In the genomic region with DNA sequence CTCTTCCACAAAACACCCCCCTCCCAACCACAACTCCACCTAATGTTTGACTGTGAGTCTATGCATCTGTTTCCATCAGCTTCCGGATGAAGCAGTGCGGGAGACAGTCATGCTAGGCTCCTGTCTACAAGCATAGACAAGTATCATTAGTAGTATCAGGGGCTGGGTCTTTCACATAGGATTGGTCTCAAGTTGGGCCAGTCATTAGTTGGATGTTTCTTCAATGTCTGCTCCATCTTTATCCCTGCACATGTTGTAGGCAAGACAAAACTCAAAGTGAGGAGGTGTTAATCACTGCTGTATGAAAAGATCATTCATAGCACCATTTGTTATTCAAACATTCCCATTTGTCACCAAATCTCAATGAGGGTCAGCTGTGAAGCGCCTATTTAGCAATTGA, we compare ENCODE assay signal across 18 mouse cellular contexts. TPM values are rescaled to one million over a fixed set of nuclear protein-coding genes. Genes with fewer than 3 reads are reported as not detected.
"Had no signal": no experiment of that assay in that cellular context is flagged by ENCODE, and none has a peak within 500 bp of the region (broad histone marks: within the 10 kb centered on the region; RNA-seq: fewer than 3 reads in every experiment).

No protein-coding gene starts in this region.

- H3K9ac ChIP-seq: lung, embryonic 15.5 days; midbrain, embryonic 13.5 days; midbrain, embryonic 15.5 days; neural tube, embryonic 12.5 days; stomach, embryonic 15.5 days had no signal

- H3K4me1 ChIP-seq: lung, embryonic 15.5 days; megakaryocyte, embryonic 14.5 days; midbrain, embryonic 13.5 days; midbrain, embryonic 15.5 days; neural tube, embryonic 12.5 days; stomach, embryonic 15.5 days had no signal

- H3K9me3 ChIP-seq: lung, embryonic 15.5 days; midbrain, embryonic 13.5 days; midbrain, embryonic 15.5 days; neural tube, embryonic 12.5 days; stomach, embryonic 15.5 days had no signal

- H3K4me3 ChIP-seq: lung, embryonic 15.5 days; megakaryocyte, embryonic 14.5 days; midbrain, embryonic 13.5 days; midbrain, embryonic 15.5 days; neural tube, embryonic 12.5 days; stomach, embryonic 15.5 days had no signal

- H3K4me2 ChIP-seq: lung, embryonic 15.5 days; midbrain, embryonic 11.5 days; midbrain, embryonic 13.5 days; midbrain, embryonic 15.5 days; neural tube, embryonic 12.5 days; stomach, embryonic 15.5 days had no signal

- DNase-seq: lung, adult 2 months; lung, postnatal 14 days; lung, postnatal 36 days; right cerebral cortex, postnatal 14 days; thymus, adult 2 months; thymus, postnatal 25 days; thymus, postnatal 4 days had no signal

- H3K36me3 ChIP-seq: lung, embryonic 15.5 days; midbrain, embryonic 13.5 days; midbrain, embryonic 15.5 days; neural tube, embryonic 12.5 days; stomach, embryonic 15.5 days had no signal

- H3K27me3 ChIP-seq: lung, embryonic 15.5 days; megakaryocyte, embryonic 14.5 days; midbrain, embryonic 13.5 days; midbrain, embryonic 15.5 days; neural tube, embryonic 12.5 days; stomach, embryonic 15.5 days had no signal

- ATAC-seq: lung, postnatal 0 days; midbrain, embryonic 13.5 days; midbrain, embryonic 15.5 days had no signal

- H3K27ac ChIP-seq: lung, embryonic 15.5 days; macrophage; midbrain, embryonic 13.5 days; midbrain, embryonic 15.5 days; neural tube, embryonic 12.5 days; stomach, embryonic 15.5 days; stomach, postnatal 0 days had no signal

RNA-seq across cellular contexts. Expression of a gene that starts 11.0 kb away (rescaled TPM):
- total RNA-seq: megakaryocyte progenitor cell, adult 5-6 weeks had no signal
- polyA plus RNA-seq: macrophage had no signal
